19 mouse cellular contexts compared by ENCODE assay signal in genomic region chr1:138686746-138687145, GRCm38 (mm10).
A peak's percentile ranks its signal among the peaks of the same experiment; 100 is the strongest.
DNase-seq lines count a peak whose midpoint lies in the region; ATAC-seq and TF ChIP-seq lines count a peak whose summit lies in the region.
"Had no signal": no experiment of that assay in that cellular context is flagged by ENCODE, and none has a peak within 500 bp of the region (broad histone marks: within the 10 kb centered on the region; RNA-seq: fewer than 3 reads in every experiment).

No protein-coding gene starts in this region.

- no peak for ATAC-seq in hindbrain, postnatal 0 days
- no peak for ATAC-seq in hindbrain, embryonic 14.5 days (ENCODE audit: low FRiP score)
- ATAC-seq: forebrain, embryonic 15.5 days had no signal

- no peaks in the 10 kb centered on the region for H3K36me3 ChIP-seq in hindbrain, postnatal 0 days (ENCODE audit: insufficient read depth, low read length)
- H3K36me3 ChIP-seq in hindbrain, embryonic 14.5 days (replicated peaks; ENCODE audit: control insufficient read depth, insufficient read depth) = no peaks in the 10 kb centered on the region
- H3K36me3 ChIP-seq: forebrain, embryonic 15.5 days; heart, embryonic 15.5 days; hindbrain, embryonic 15.5 days; limb, embryonic 15.5 days; lung, embryonic 15.5 days; midbrain, embryonic 10.5 days had no signal

- no peak for TF ChIP-seq CTCF in hindbrain, postnatal 0 days (IDR thresholded peaks at IDR 0.05; ENCODE audit: low read depth)
- TF ChIP-seq CTCF in brain, embryonic 14.5 days (IDR thresholded peaks at IDR 0.05; ENCODE audit: borderline replicate concordance, extremely low read depth, insufficient read depth, insufficient read length) = no peak

- H3K4me3 ChIP-seq in hindbrain, postnatal 0 days (ENCODE audit: low read length) = no peak overlapping the region
- no peak overlapping the region for H3K4me3 ChIP-seq in hindbrain, embryonic 14.5 days (replicated peaks; ENCODE audit: low read length)
- H3K4me3 ChIP-seq: forebrain, embryonic 15.5 days; heart, embryonic 15.5 days; hindbrain, embryonic 15.5 days; layer of hippocampus, adult 2 months; limb, embryonic 15.5 days; lung, embryonic 15.5 days; midbrain, embryonic 10.5 days; myocyte had no signal

- no peak overlapping the region for H3K9ac ChIP-seq in hindbrain, postnatal 0 days (replicated peaks; ENCODE audit: low read length)
- no peak overlapping the region for H3K9ac ChIP-seq in hindbrain, embryonic 14.5 days
- H3K9ac ChIP-seq: forebrain, embryonic 15.5 days; heart, embryonic 15.5 days; hindbrain, embryonic 15.5 days; limb, embryonic 15.5 days; lung, embryonic 15.5 days had no signal

- no peaks in the 10 kb centered on the region for H3K4me1 ChIP-seq in hindbrain, postnatal 0 days (ENCODE audit: insufficient read depth, low read length)
- H3K4me1 ChIP-seq in hindbrain, embryonic 14.5 days (replicated peaks; ENCODE audit: control insufficient read depth, insufficient read depth, low read length) = no peaks in the 10 kb centered on the region
- H3K4me1 ChIP-seq: forebrain, embryonic 15.5 days; heart, embryonic 15.5 days; hindbrain, embryonic 15.5 days; limb, embryonic 15.5 days; lung, embryonic 15.5 days; midbrain, embryonic 10.5 days had no signal

- H3K27me3 ChIP-seq in hindbrain, postnatal 0 days (ENCODE audit: insufficient read depth, low read length) = no peaks in the 10 kb centered on the region
- H3K27me3 ChIP-seq in hindbrain, embryonic 14.5 days (ENCODE audit: control insufficient read depth, insufficient read depth, low read length) = no peaks in the 10 kb centered on the region
- H3K27me3 ChIP-seq: forebrain, embryonic 15.5 days; heart, embryonic 15.5 days; hindbrain, embryonic 15.5 days; limb, embryonic 15.5 days; lung, embryonic 15.5 days had no signal

- peak; percentile 31 for DNase-seq in hindbrain, postnatal 0 days (ENCODE audit: low spot score)
- DNase-seq in hindbrain, embryonic 14.5 days (ENCODE audit: low spot score) = no peak
- peak; percentile 5 for DNase-seq in ovary, adult 18-20 months (ENCODE audit: low spot score)
- no peak for DNase-seq in ovary, postnatal 10 days (ENCODE audit: low spot score)
- DNase-seq in brain, embryonic 14.5 days (ENCODE audit: low read depth) = peak; percentile 22
- DNase-seq in spleen, postnatal 4 days (ENCODE audit: low spot score in 2 of 2) = no peak
- DNase-seq in spleen, postnatal 10 days (ENCODE audit: low spot score in 2 of 2) = no peak
- no peak for DNase-seq in spleen, adult 18-20 months
- DNase-seq: cerebellum, adult 18-20 months; thymus, postnatal 25 days had no signal

- H3K4me2 ChIP-seq in hindbrain, postnatal 0 days (ENCODE audit: low read depth, low read length) = no peak overlapping the region
- H3K4me2 ChIP-seq in hindbrain, embryonic 14.5 days (replicated peaks) = no peak overlapping the region
- H3K4me2 ChIP-seq: forebrain, embryonic 15.5 days; heart, embryonic 15.5 days; hindbrain, embryonic 15.5 days; limb, embryonic 15.5 days; lung, embryonic 15.5 days had no signal

- 45% methylated on average over 5 of the region's 5 CpGs for WGBS in hindbrain, postnatal 0 days
- 81% methylated on average over 5 of the region's 5 CpGs for WGBS in hindbrain, embryonic 14.5 days

- no peak for TF ChIP-seq POLR2A in brain, embryonic 14.5 days (IDR thresholded peaks at IDR 0.05; ENCODE audit: borderline replicate concordance, extremely low read depth, insufficient read depth, insufficient read length, poor library complexity, severe bottlenecking)

- H3K27ac ChIP-seq in hindbrain, postnatal 0 days = no peak overlapping the region
- H3K27ac ChIP-seq in hindbrain, embryonic 14.5 days = no peak overlapping the region
- H3K27ac ChIP-seq: forebrain, embryonic 15.5 days; heart, embryonic 15.5 days; hindbrain, embryonic 15.5 days; layer of hippocampus, adult 2 months; limb, embryonic 15.5 days; lung, embryonic 15.5 days; midbrain, embryonic 10.5 days; stomach, postnatal 0 days had no signal

- H3K9me3 ChIP-seq in hindbrain, postnatal 0 days (ENCODE audit: low read length) = no peaks in the 10 kb centered on the region
- H3K9me3 ChIP-seq in hindbrain, embryonic 14.5 days (ENCODE audit: control insufficient read depth, low read length) = no peaks in the 10 kb centered on the region
- H3K9me3 ChIP-seq: forebrain, embryonic 15.5 days; heart, embryonic 15.5 days; hindbrain, embryonic 15.5 days; limb, embryonic 15.5 days; lung, embryonic 15.5 days; midbrain, embryonic 10.5 days had no signal

Comparison
In these comparisons a context has a peak if more than half of its experiments do, and no peak if none do; other contexts are left out.
1. DNase-seq: peak in hindbrain, postnatal 0 days (single experiment), ovary, adult 18-20 months (single experiment) and brain, embryonic 14.5 days (single experiment); none in hindbrain, embryonic 14.5 days (single experiment), ovary, postnatal 10 days (single experiment), spleen, postnatal 4 days (0 of 2), spleen, postnatal 10 days (0 of 2) and spleen, adult 18-20 months (0 of 2).